Mouse (Mus musculus): Measurements from ENCODE around the gene Txk. TPM values are rescaled to one million over a fixed set of nuclear protein-coding genes. Genes with fewer than 3 reads are reported as not detected.

The Txk gene
- polyA plus RNA-seq, 1 experiment from 2014 or later, result 0.07 TPM

GRCm38 (mm10) chr5:72748659-72749265, 3.8 kb downstream of the Txk start:
- H3K27me3 ChIP-seq, result no peaks in the 10 kb centered on the region
- no peak overlapping the region for H3K9ac ChIP-seq (replicated peaks)

GRCm38 (mm10) chr5:72747384-72747783, 5.2 kb downstream of the Txk start:
- Histone ChIP-seq H3K4me2 (replicated peaks) (no peak overlapping the region), H3K36me3 (no peaks in the 10 kb centered on the region), H3K27me3 (no peaks in the 10 kb centered on the region), H3K4me3 (replicated peaks) (no peak overlapping the region), H3K4me1 (replicated peaks) (no peaks in the 10 kb centered on the region), H3K9me3 (no peaks in the 10 kb centered on the region), H3K27ac (no peak overlapping the region), H3K9ac (replicated peaks) (no peak overlapping the region)
- no peak for ATAC-seq
- WGBS, result 85% methylated on average over 4 of the region's 4 CpGs

More at GRCm38 (mm10) chr5:72748659-72749265, 3.8 kb downstream of the Txk start:
- Histone ChIP-seq H3K4me3 (replicated peaks) (no peak overlapping the region), H3K27ac (no peak overlapping the region), H3K9me3 (no peaks in the 10 kb centered on the region), H3K4me1 (replicated peaks) (no peaks in the 10 kb centered on the region), H3K36me3 (no peaks in the 10 kb centered on the region), H3K4me2 (replicated peaks) (no peak overlapping the region)
- ATAC-seq, result no peak
- WGBS, result 82% methylated on average over 7 of the region's 7 CpGs

GRCm38 (mm10) chr5:72746461-72746860, 6.1 kb downstream of the Txk start:
- no peaks in the 10 kb centered on the region for H3K27me3 ChIP-seq
- no peaks in the 10 kb centered on the region for H3K9me3 ChIP-seq
- no peaks in the 10 kb centered on the region for H3K4me1 ChIP-seq (replicated peaks)
- no peak overlapping the region for H3K27ac ChIP-seq
- ATAC-seq, result no peak
- no peak overlapping the region for H3K4me3 ChIP-seq (replicated peaks)
- 85% methylated on average over 4 of the region's 4 CpGs for WGBS
- H3K4me2 ChIP-seq (replicated peaks), result no peak overlapping the region
- H3K9ac ChIP-seq (replicated peaks), result no peak overlapping the region
- no peaks in the 10 kb centered on the region for H3K36me3 ChIP-seq

GRCm38 (mm10) chr5:72743103-72743502, 9.5 kb downstream of the Txk start:
- no peaks in the 10 kb centered on the region for H3K36me3 ChIP-seq
- H3K4me1 ChIP-seq (replicated peaks), result no peaks in the 10 kb centered on the region
- no peak overlapping the region for H3K4me3 ChIP-seq (replicated peaks)
- H3K4me2 ChIP-seq (replicated peaks), result no peak overlapping the region
- H3K27ac ChIP-seq, result no peak overlapping the region
- H3K9me3 ChIP-seq, result no peaks in the 10 kb centered on the region
- no peaks in the 10 kb centered on the region for H3K27me3 ChIP-seq
- H3K9ac ChIP-seq (replicated peaks), result no peak overlapping the region
- ATAC-seq, result no peak
- 94% methylated on average over 6 of the region's 6 CpGs for WGBS

GRCm38 (mm10) chr5:72736868-72737267, 15.7 kb downstream of the Txk start:
- no peaks in the 10 kb centered on the region for H3K27me3 ChIP-seq
- no peak for ATAC-seq
- no peak overlapping the region for H3K27ac ChIP-seq
- H3K4me1 ChIP-seq (replicated peaks), result 0 out of 2 replicates have a peak, but pooled peaks cover 3% of the 10 kb centered on the region
- no peak overlapping the region for H3K4me2 ChIP-seq (replicated peaks)
- H3K9ac ChIP-seq (replicated peaks), result no peak overlapping the region
- H3K9me3 ChIP-seq, result no peaks in the 10 kb centered on the region
- 80% methylated on average over 7 of the region's 7 CpGs for WGBS
- no peaks in the 10 kb centered on the region for H3K36me3 ChIP-seq
- H3K4me3 ChIP-seq (replicated peaks), result no peak overlapping the region

- Histone ChIP-seq H3K4me1 (replicated peaks) (0 out of 2 replicates have a peak, but pooled peaks cover 3% of the 10 kb centered on the region), H3K4me3 (replicated peaks) (no peak overlapping the region), H3K36me3 (no peaks in the 10 kb centered on the region), H3K4me2 (replicated peaks) (no peak overlapping the region), H3K9ac (replicated peaks) (no peak overlapping the region), H3K27ac (no peak overlapping the region), H3K27me3 (no peaks in the 10 kb centered on the region), H3K9me3 (no peaks in the 10 kb centered on the region)
- WGBS, result 86% methylated on average over 8 of the region's 8 CpGs
- ATAC-seq, result no peak
Observed at GRCm38 (mm10) chr5:72736437-72736836, 16.1 kb downstream of the Txk start.

- Histone ChIP-seq H3K9me3 (no peaks in the 10 kb centered on the region), H3K9ac (replicated peaks) (no peak overlapping the region), H3K27ac (no peak overlapping the region), H3K4me2 (replicated peaks) (no peak overlapping the region), H3K36me3 (no peaks in the 10 kb centered on the region), H3K4me3 (replicated peaks) (no peak overlapping the region), H3K4me1 (replicated peaks) (0 out of 2 replicates have a peak, but pooled peaks cover 3% of the 10 kb centered on the region), H3K27me3 (no peaks in the 10 kb centered on the region)
- 63% methylated on average over 7 of the region's 7 CpGs for WGBS
- no peak for ATAC-seq
Observed at GRCm38 (mm10) chr5:72735763-72736162, 16.8 kb downstream of the Txk start.

- H3K4me2 ChIP-seq (replicated peaks), result no peak overlapping the region
- no peaks in the 10 kb centered on the region for H3K9me3 ChIP-seq
- 89% methylated on average over 1 of the region's 1 CpGs for WGBS
- H3K36me3 ChIP-seq, result no peaks in the 10 kb centered on the region
- H3K27ac ChIP-seq, result no peak overlapping the region
- H3K4me3 ChIP-seq (replicated peaks), result no peak overlapping the region
- ATAC-seq, result no peak
- H3K27me3 ChIP-seq, result no peaks in the 10 kb centered on the region
- 0 out of 2 replicates have a peak, but pooled peaks cover 3% of the 10 kb centered on the region for H3K4me1 ChIP-seq (replicated peaks)
- H3K9ac ChIP-seq (replicated peaks), result no peak overlapping the region
Observed at GRCm38 (mm10) chr5:72732885-72733284, 19.7 kb downstream of the Txk start.

- H3K27me3 ChIP-seq, result no peaks in the 10 kb centered on the region
- H3K4me3 ChIP-seq (replicated peaks), result no peak overlapping the region
- H3K9me3 ChIP-seq, result no peaks in the 10 kb centered on the region
- H3K36me3 ChIP-seq, result no peaks in the 10 kb centered on the region
- no peak overlapping the region for H3K27ac ChIP-seq
- 83% methylated on average over 3 of the region's 3 CpGs for WGBS
- no peaks in the 10 kb centered on the region for H3K4me1 ChIP-seq (replicated peaks)
- no peak for ATAC-seq
- no peak overlapping the region for H3K9ac ChIP-seq (replicated peaks)
- H3K4me2 ChIP-seq (replicated peaks), result no peak overlapping the region
Observed at GRCm38 (mm10) chr5:72725404-72725803, 27.2 kb downstream of the Txk start.

GRCm38 (mm10) chr5:72723429-72723828, 29.1 kb downstream of the Txk start:
- 91% methylated on average over 2 of the region's 2 CpGs for WGBS
- Histone ChIP-seq H3K4me2 (replicated peaks) (no peak overlapping the region), H3K27me3 (no peaks in the 10 kb centered on the region), H3K4me3 (replicated peaks) (no peak overlapping the region), H3K27ac (no peak overlapping the region), H3K9me3 (no peaks in the 10 kb centered on the region), H3K36me3 (no peaks in the 10 kb centered on the region), H3K9ac (replicated peaks) (no peak overlapping the region), H3K4me1 (replicated peaks) (no peaks in the 10 kb centered on the region)
- no peak for ATAC-seq

- no peaks in the 10 kb centered on the region for H3K36me3 ChIP-seq
- H3K9me3 ChIP-seq, result no peaks in the 10 kb centered on the region
- H3K27ac ChIP-seq, result no peak overlapping the region
- WGBS, result 68% methylated on average over 7 of the region's 7 CpGs
- no peak overlapping the region for H3K4me3 ChIP-seq (replicated peaks)
- H3K4me2 ChIP-seq (replicated peaks), result no peak overlapping the region
- H3K27me3 ChIP-seq, result no peaks in the 10 kb centered on the region
- no peaks in the 10 kb centered on the region for H3K4me1 ChIP-seq (replicated peaks)
- H3K9ac ChIP-seq (replicated peaks), result no peak overlapping the region
- ATAC-seq, result no peak
Observed at GRCm38 (mm10) chr5:72720587-72720986, 32.0 kb downstream of the Txk start.

GRCm38 (mm10) chr5:72710572-72711278, 41.9 kb downstream of the Txk start:
- 37% methylated on average over 4 of the region's 4 CpGs for WGBS
- no peak for ATAC-seq
- no peaks in the 10 kb centered on the region for H3K4me1 ChIP-seq (replicated peaks)
- no peak overlapping the region for H3K27ac ChIP-seq
- no peak overlapping the region for H3K9ac ChIP-seq (replicated peaks)
- no peaks in the 10 kb centered on the region for H3K36me3 ChIP-seq
- H3K27me3 ChIP-seq, result no peaks in the 10 kb centered on the region
- H3K4me2 ChIP-seq (replicated peaks), result no peak overlapping the region
- H3K9me3 ChIP-seq, result no peaks in the 10 kb centered on the region
- no peak overlapping the region for H3K4me3 ChIP-seq (replicated peaks)

Data from midbrain, embryonic 13.5 days (tissue).